Mouse (Mus musculus) CD4-positive naive resting alpha-beta T cell, adult 76 days (primary cell): Measurements from ENCODE around the gene Irgc1. TPM values are rescaled to one million over a fixed set of nuclear protein-coding genes. Genes with fewer than 3 reads are reported as not detected.

Source experiments
- total RNA-seq: library from RNA; stranded (reverse); gene quantifications from one replicate; pipeline ENCODE4 v1.2.4, GENCODE M21; 2023

Gene Irgc1
- 3.0 TPM for total RNA-seq

DNA sequence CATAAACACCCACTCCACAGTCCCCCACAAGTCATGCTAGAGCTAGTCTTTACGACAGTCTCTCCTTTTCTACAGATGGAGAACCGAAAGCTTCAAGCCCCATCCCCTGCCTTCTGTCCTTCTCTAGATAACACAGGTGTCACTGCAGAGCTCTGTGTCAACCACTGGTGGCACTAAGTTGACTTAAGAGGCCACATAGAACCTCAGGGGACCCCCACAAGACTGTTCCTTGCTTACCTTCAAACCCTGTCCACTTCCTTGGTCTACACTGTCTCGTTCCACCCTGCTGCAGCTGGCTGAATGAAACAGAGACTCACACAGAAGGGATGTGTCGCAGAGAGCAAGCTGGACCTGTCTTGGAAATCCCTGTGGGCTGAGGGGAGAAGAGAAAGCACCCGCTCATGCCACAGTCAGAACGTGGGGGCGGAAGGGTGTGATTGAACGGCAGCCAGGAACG is at the start of gene Irgc1:
Irgc1 (minus strand) TSS at position 443 of the 457 bp plus-strand sequence.

DNA sequence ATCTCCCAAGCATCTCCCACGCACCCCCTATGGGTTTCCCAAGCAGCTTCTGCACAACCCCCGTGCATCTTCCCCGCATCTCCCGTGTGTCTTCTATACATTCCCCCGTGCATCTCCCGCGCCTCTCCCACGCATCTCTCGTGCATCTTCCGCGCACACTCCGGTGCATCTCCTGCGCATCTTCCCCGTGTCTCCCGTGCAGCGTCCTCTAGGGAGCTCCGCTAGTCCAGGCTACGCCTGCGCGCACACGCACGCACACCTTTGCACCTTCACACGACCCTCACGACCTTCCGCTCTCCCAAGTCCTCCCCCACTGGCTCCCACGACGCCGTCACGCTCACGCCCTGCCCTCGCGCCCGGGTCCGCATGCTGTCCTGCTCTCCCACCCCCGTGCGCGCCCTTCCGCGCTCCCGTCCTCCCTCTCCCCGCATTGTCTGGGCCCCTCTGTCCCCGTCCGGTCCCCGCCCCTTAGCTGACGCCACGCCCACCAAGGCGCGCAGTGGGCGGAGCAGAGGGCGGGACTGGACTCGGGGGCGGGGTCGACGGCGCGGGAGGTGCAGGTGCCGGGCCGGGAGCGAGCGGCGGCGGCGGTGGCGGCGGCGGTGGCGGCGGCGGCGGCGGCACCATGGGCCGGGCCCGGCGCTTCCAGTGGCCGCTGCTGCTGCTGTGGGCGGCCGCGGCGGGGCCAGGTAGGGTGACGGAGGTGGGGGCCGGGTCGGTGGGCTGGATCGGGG is 29.5 kb upstream of the Irgc1 start, which contains the start of gene Cadm4:
Cadm4 (plus strand) TSS at position 550 of the 734 bp plus-strand sequence.

DNA sequence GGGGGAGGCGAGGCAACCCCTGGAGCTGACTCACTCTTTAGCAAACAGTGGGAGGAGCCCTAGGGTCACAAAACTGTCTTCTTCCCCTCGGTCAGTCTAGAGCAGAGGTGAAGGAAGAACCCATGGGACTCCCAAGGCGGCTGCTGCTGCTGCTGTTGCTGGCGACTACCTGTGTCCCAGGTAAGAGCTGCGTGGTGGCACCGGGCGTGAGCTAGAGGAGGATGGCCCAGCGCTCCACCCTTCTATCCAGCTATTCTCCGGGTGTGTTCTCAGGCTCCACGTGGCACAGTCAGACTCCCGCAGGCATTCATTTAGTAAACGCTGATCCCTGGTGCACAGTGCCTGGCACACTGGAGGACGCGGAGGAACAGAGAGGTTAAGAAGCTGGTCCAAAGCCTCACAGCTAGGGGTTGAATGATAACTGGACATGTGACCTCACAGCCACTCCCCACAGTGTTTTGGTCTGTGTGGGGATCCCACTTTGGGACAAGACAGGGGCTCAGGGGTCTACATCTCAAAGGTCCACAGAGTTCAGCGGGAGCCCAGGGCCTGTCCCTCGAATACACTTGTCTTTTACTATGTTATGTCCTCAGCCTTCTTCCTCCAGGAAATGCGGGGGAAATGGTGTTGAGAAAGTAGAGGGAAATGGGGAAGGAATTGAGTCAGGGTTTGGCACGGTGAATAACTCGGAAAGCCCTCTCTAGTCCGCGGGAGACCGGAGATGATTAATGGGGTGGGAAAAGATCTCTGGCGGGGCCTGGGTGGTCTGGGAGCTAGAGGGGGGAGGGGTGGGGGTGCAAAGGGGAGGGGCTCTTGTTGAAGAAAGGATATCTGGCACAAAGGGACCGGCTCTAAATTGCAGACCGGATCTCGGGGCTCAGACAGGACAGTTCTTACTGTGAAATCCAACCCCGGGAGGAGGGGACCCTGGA is 10.6 kb upstream of the Irgc1 start, which contains the start of gene Plaur:
Plaur (plus strand) TSS at position 97 of the 932 bp plus-strand sequence.

GRCm38 (mm10) chr7:24399256-24400081 is 52.6 kb downstream of the Irgc1 start, which contains the start of gene Smg9:
Gene Smg9 (plus strand): TSS chr7:24399619.

Other genes starting within 250 kb of the Irgc1 start
- 0.12 TPM for gene Zfp111, start 240.9 kb downstream of the Irgc1 start, total RNA-seq
- gene Zfp109, start 214.7 kb downstream of the Irgc1 start, total RNA-seq, result 2.1 TPM
- not detected for gene Zfp108, start 197.5 kb downstream of the Irgc1 start, total RNA-seq
- gene Zfp93, start 181.9 kb downstream of the Irgc1 start, total RNA-seq, result 2.5 TPM
- 7.8 TPM for gene Zfp61, start 151.1 kb downstream of the Irgc1 start, total RNA-seq
- gene Zfp94, start 135.6 kb downstream of the Irgc1 start, total RNA-seq, result 2.6 TPM
- not detected for gene Tescl, start 118.4 kb downstream of the Irgc1 start, total RNA-seq
- gene Lypd5, start 103.1 kb downstream of the Irgc1 start, total RNA-seq, result not detected
- gene Kcnn4, start 82.0 kb downstream of the Irgc1 start, total RNA-seq, result 175 TPM
- 142 TPM for gene Smg9, start 52.7 kb downstream of the Irgc1 start, total RNA-seq
- 214 TPM for gene Plaur, start 10.2 kb upstream of the Irgc1 start, total RNA-seq
- 0.76 TPM for gene Cadm4, start 29.7 kb upstream of the Irgc1 start, total RNA-seq
- gene Zfp428, start 54.7 kb upstream of the Irgc1 start, total RNA-seq, result 1.7 TPM
- gene AC161166.1, start 60.2 kb upstream of the Irgc1 start, total RNA-seq, result not detected
- 12.6 TPM for gene Irgq, start 78.4 kb upstream of the Irgc1 start, total RNA-seq
- gene Pinlyp, start 93.8 kb upstream of the Irgc1 start, total RNA-seq, result not detected
- 45.6 TPM for gene Xrcc1, start 94.0 kb upstream of the Irgc1 start, total RNA-seq
- gene Ethe1, start 135.2 kb upstream of the Irgc1 start, total RNA-seq, result 6.5 TPM
- gene Zfp575, start 135.3 kb upstream of the Irgc1 start, total RNA-seq, result not detected
- 13.4 TPM for gene Phldb3, start 158.5 kb upstream of the Irgc1 start, total RNA-seq
- gene Lypd3, start 184.3 kb upstream of the Irgc1 start, total RNA-seq, result not detected
- not detected for gene Tex101, start 224.4 kb upstream of the Irgc1 start, total RNA-seq